Mouse (Mus musculus): ENCODE results near the gene Snx19. TPM values are rescaled to one million over a fixed set of nuclear protein-coding genes. Genes with fewer than 3 reads are reported as not detected.

The Snx19 gene
- polyA plus RNA-seq, 1 experiment, result not detected

GRCm38 (mm10) chr9:30438505-30438904 is 11.6 kb downstream of the Snx19 start:
- TF ChIP-seq POLR2A (IDR thresholded peaks at IDR 0.05; ENCODE audit: insufficient read depth, low read depth, low read length), result no peak
- no peak for TF ChIP-seq CTCF (IDR thresholded peaks at IDR 0.05; ENCODE audit: insufficient read depth, low read depth, low read length)
- Histone ChIP-seq H3K4me3 (ENCODE audit: insufficient read depth, low read depth, low read length) (no peak overlapping the region), H3K27ac (ENCODE audit: insufficient read depth, low read depth, low read length) (no peak overlapping the region), H3K4me1 (ENCODE audit: control insufficient read depth, insufficient read depth, low read length) (no peaks in the 10 kb centered on the region)
- WGBS, result 53% methylated on average over 3 of the region's 3 CpGs

GRCm38 (mm10) chr9:30441761-30442160 is 14.9 kb downstream of the Snx19 start:
- Histone ChIP-seq H3K4me1 (ENCODE audit: control insufficient read depth, insufficient read depth, low read length) (no peaks in the 10 kb centered on the region), H3K4me3 (ENCODE audit: insufficient read depth, low read depth, low read length) (no peak overlapping the region), H3K27ac (ENCODE audit: insufficient read depth, low read depth, low read length) (no peak overlapping the region)
- 84% methylated on average over 2 of the region's 2 CpGs for WGBS
- TF ChIP-seq POLR2A (IDR thresholded peaks at IDR 0.05; ENCODE audit: insufficient read depth, low read depth, low read length) (no peak), CTCF (IDR thresholded peaks at IDR 0.05; ENCODE audit: insufficient read depth, low read depth, low read length) (no peak)

GRCm38 (mm10) chr9:30445232-30446085 is 18.6 kb downstream of the Snx19 start:
- Histone ChIP-seq H3K4me1 (ENCODE audit: control insufficient read depth, insufficient read depth, low read length) (peaks cover 9% of the 10 kb centered on the region), H3K4me3 (ENCODE audit: insufficient read depth, low read depth, low read length) (no peak overlapping the region), H3K27ac (ENCODE audit: insufficient read depth, low read depth, low read length) (no peak overlapping the region)
- TF ChIP-seq POLR2A (IDR thresholded peaks at IDR 0.05; ENCODE audit: insufficient read depth, low read depth, low read length) (no peak), CTCF (IDR thresholded peaks at IDR 0.05; ENCODE audit: insufficient read depth, low read depth, low read length) (no peak)
- 79% methylated on average over 14 of the region's 14 CpGs for WGBS

GRCm38 (mm10) chr9:30446126-30446525 is 19.2 kb downstream of the Snx19 start:
- Histone ChIP-seq H3K4me3 (ENCODE audit: insufficient read depth, low read depth, low read length) (no peak overlapping the region), H3K27ac (ENCODE audit: insufficient read depth, low read depth, low read length) (no peak overlapping the region), H3K4me1 (ENCODE audit: control insufficient read depth, insufficient read depth, low read length) (peaks cover 9% of the 10 kb centered on the region)
- WGBS, result 84% methylated on average over 1 of the region's 1 CpGs
- TF ChIP-seq CTCF (IDR thresholded peaks at IDR 0.05; ENCODE audit: insufficient read depth, low read depth, low read length), result no peak
- TF ChIP-seq POLR2A (IDR thresholded peaks at IDR 0.05; ENCODE audit: insufficient read depth, low read depth, low read length), result no peak

- peaks cover 9% of the 10 kb centered on the region for H3K4me1 ChIP-seq (ENCODE audit: control insufficient read depth, insufficient read depth, low read length)
- no peak overlapping the region for H3K4me3 ChIP-seq (ENCODE audit: insufficient read depth, low read depth, low read length)
- WGBS, result 31% methylated on average over 4 of the region's 4 CpGs
- TF ChIP-seq POLR2A (IDR thresholded peaks at IDR 0.05; ENCODE audit: insufficient read depth, low read depth, low read length), result no peak
- H3K27ac ChIP-seq (ENCODE audit: insufficient read depth, low read depth, low read length), result no peak overlapping the region
Observed at GRCm38 (mm10) chr9:30448459-30448858, 21.6 kb downstream of the Snx19 start.

GRCm38 (mm10) chr9:30449862-30450261 is 23.0 kb downstream of the Snx19 start:
- WGBS, result 41% methylated on average over 2 of the region's 2 CpGs
- TF ChIP-seq CTCF (IDR thresholded peaks at IDR 0.05; ENCODE audit: insufficient read depth, low read depth, low read length) (no peak), POLR2A (IDR thresholded peaks at IDR 0.05; ENCODE audit: insufficient read depth, low read depth, low read length) (no peak)
- Histone ChIP-seq H3K4me1 (ENCODE audit: control insufficient read depth, insufficient read depth, low read length) (peaks cover 9% of the 10 kb centered on the region), H3K27ac (ENCODE audit: insufficient read depth, low read depth, low read length) (no peak overlapping the region), H3K4me3 (ENCODE audit: insufficient read depth, low read depth, low read length) (no peak overlapping the region)

- H3K4me3 ChIP-seq (ENCODE audit: insufficient read depth, low read depth, low read length), result no peak overlapping the region
- 89% methylated on average over 2 of the region's 2 CpGs for WGBS
- H3K27ac ChIP-seq (ENCODE audit: insufficient read depth, low read depth, low read length), result no peak overlapping the region
- TF ChIP-seq CTCF (IDR thresholded peaks at IDR 0.05; ENCODE audit: insufficient read depth, low read depth, low read length) (no peak), POLR2A (IDR thresholded peaks at IDR 0.05; ENCODE audit: insufficient read depth, low read depth, low read length) (no peak)
- H3K4me1 ChIP-seq (ENCODE audit: control insufficient read depth, insufficient read depth, low read length), result peaks cover 9% of the 10 kb centered on the region
Observed at GRCm38 (mm10) chr9:30450834-30451233, 23.9 kb downstream of the Snx19 start.

- 86% methylated on average over 2 of the region's 2 CpGs for WGBS
- no peak for TF ChIP-seq POLR2A (IDR thresholded peaks at IDR 0.05; ENCODE audit: insufficient read depth, low read depth, low read length)
- no peak for TF ChIP-seq CTCF (IDR thresholded peaks at IDR 0.05; ENCODE audit: insufficient read depth, low read depth, low read length)
- Histone ChIP-seq H3K27ac (ENCODE audit: insufficient read depth, low read depth, low read length) (no peak overlapping the region), H3K4me1 (ENCODE audit: control insufficient read depth, insufficient read depth, low read length) (peaks cover 4% of the 10 kb centered on the region), H3K4me3 (ENCODE audit: insufficient read depth, low read depth, low read length) (no peak overlapping the region)
Observed at GRCm38 (mm10) chr9:30454527-30454926, 27.6 kb downstream of the Snx19 start.

GRCm38 (mm10) chr9:30456250-30456649 is 29.3 kb downstream of the Snx19 start:
- no peak overlapping the region for H3K27ac ChIP-seq (ENCODE audit: insufficient read depth, low read depth, low read length)
- WGBS, result 85% methylated on average over 6 of the region's 6 CpGs
- TF ChIP-seq CTCF (IDR thresholded peaks at IDR 0.05; ENCODE audit: insufficient read depth, low read depth, low read length) (no peak), POLR2A (IDR thresholded peaks at IDR 0.05; ENCODE audit: insufficient read depth, low read depth, low read length) (no peak)
- H3K4me1 ChIP-seq (ENCODE audit: control insufficient read depth, insufficient read depth, low read length), result no peaks in the 10 kb centered on the region
- no peak overlapping the region for H3K4me3 ChIP-seq (ENCODE audit: insufficient read depth, low read depth, low read length)

All from olfactory bulb, adult 2 months (tissue).